Mouse (Mus musculus) layer of hippocampus, adult 9-10 months (tissue): ENCODE measurements at regions not wholly inside any gene's neighbourhood (a gene's known extent, or its start where the extent isn't known, plus 50 kb on each side); places are given as distances from the start of the nearest gene placed in this dataset.
A peak's percentile ranks its signal among the peaks of the same experiment; 100 is the strongest.

Experiments
- DNase-seq: peaks from one replicate; pipeline ENCODE4 v3.0.0; 2022; ENCODE audit warnings: low spot score

GRCm38 (mm10) chr11:38886466-38886865 is 1650.7 kb upstream of the Tenm2 start:
- DNase-seq: no peak

- peak; percentile 50 for DNase-seq
Measured at GRCm38 (mm10) chr11:38861622-38862345, 1626.0 kb upstream of the Tenm2 start.

- no peak for DNase-seq
Measured at GRCm38 (mm10) chr11:38856645-38857044, 1620.9 kb upstream of the Tenm2 start.

GRCm38 (mm10) chr11:38829148-38829547 is 1593.4 kb upstream of the Tenm2 start:
- no peak for DNase-seq

- no peak for DNase-seq
Measured at GRCm38 (mm10) chr11:38828375-38828774, 1592.6 kb upstream of the Tenm2 start.

GRCm38 (mm10) chr11:38825172-38825753 is 1589.5 kb upstream of the Tenm2 start:
- DNase-seq: no peak

- no peak for DNase-seq
Measured at GRCm38 (mm10) chr11:38818141-38818540, 1582.4 kb upstream of the Tenm2 start.

- no peak for DNase-seq
Measured at GRCm38 (mm10) chr11:38783548-38783947, 1547.8 kb upstream of the Tenm2 start.

- DNase-seq: no peak
Measured at GRCm38 (mm10) chr11:38779585-38779984, 1543.8 kb upstream of the Tenm2 start.

GRCm38 (mm10) chr11:38762241-38762640 is 1526.5 kb upstream of the Tenm2 start:
- no peak for DNase-seq

GRCm38 (mm10) chr11:38747549-38747948 is 1511.8 kb upstream of the Tenm2 start:
- DNase-seq: no peak

- no peak for DNase-seq
Measured at GRCm38 (mm10) chr11:38729101-38729500, 1493.3 kb upstream of the Tenm2 start.

- DNase-seq: peak; percentile 18
Measured at GRCm38 (mm10) chr11:38715697-38716096, 1479.9 kb upstream of the Tenm2 start.

- DNase-seq: no peak
Measured at GRCm38 (mm10) chr11:38681264-38681663, 1445.5 kb upstream of the Tenm2 start.

- DNase-seq: peak; percentile 35
Measured at GRCm38 (mm10) chr11:38673367-38674056, 1437.7 kb upstream of the Tenm2 start.
